Mouse (Mus musculus) heart, postnatal 0 days (tissue): Measurements from ENCODE around the gene Cyp4f37.

Experiments
- CTCF ChIP-seq: IDR thresholded peaks from 2 replicates; pipeline ENCODE4 v1.5.1; 2016; ENCODE audit warnings: antibody characterized with exemption, control low read depth, low read depth
- EP300 ChIP-seq: IDR thresholded peaks from 2 replicates; pipeline ENCODE4 v1.6.1; 2016; ENCODE audit warnings: antibody characterized with exemption, low read depth

GRCm38 (mm10) chr17:32658246-32658645, 37.1 kb downstream of the Cyp4f37 start:
- TF ChIP-seq EP300 (no peak), CTCF (no peak)
